Mouse (Mus musculus): ENCODE measurements at regions not wholly inside any gene's neighbourhood (a gene's known extent, or its start where the extent isn't known, plus 50 kb on each side); places are given as distances from the start of the nearest gene placed in this dataset.

DNA sequence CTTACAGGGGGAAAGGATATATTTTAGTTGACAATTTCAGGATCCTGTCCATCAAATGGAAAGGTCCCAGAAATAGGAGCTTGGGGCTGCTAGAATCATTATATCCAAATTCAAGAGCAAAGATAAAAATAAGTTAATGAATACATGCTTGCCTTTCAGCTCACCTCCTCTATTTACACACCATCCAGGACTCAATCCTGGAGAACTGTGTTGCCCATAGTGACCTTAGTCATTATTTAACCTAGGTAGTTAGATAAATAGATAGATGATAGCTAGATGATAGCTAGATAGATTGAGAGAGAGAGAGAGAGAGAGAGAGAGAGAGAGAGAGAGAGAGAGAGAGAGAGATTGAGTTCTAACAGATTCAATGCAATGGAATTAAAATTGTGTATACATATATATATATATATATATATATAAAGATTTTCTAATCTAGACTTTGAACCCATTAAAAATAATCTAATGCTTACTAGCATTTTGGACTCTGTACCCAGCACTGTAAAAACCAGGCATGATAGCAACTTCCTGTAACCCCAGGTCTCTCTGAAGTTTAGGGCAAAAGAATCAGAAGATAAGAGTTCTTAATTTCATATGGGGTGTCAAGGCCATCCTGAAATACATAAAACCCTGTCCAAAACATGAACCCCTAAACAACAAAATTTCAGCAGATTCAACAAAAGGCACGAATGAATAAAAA is 1329.5 kb upstream of the Dsel start:
- Histone ChIP-seq H3K4me2 (no peak overlapping the region), H3K36me3 (no peaks in the 10 kb centered on the region), H3K4me3 (replicated peaks) (no peak overlapping the region), H3K9ac (no peak overlapping the region), H3K9me3 (replicated peaks) (no peaks in the 10 kb centered on the region), H3K4me1 (no peaks in the 10 kb centered on the region), H3K27ac (no peak overlapping the region), H3K27me3 (no peaks in the 10 kb centered on the region)
- ATAC-seq (replicated peaks; ENCODE audit: low FRiP score) = no peak
- 61% methylated on average over 1 of the region's 1 CpGs for WGBS

DNA sequence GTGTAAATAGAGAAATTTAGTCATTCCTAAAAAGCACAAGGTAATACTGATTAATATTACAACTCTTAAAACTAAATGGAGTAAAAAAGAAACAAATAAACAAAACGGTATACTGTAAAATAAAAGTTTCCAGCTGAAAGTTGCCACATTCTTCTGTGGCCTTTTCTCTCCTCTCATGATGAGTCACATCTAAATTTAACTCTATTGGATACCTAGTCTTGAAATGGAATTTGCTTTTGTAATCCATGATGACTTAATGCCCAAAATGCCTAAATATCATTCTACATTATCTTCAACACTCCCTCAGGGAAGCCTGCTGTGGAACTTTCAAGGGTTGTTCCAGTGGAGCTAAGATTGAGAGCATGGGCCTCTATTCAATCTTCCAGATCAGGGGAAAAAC is 1298.5 kb upstream of the Dsel start:
- Histone ChIP-seq H3K36me3 (no peaks in the 10 kb centered on the region), H3K9ac (no peak overlapping the region), H3K4me2 (no peak overlapping the region), H3K4me3 (replicated peaks) (no peak overlapping the region), H3K9me3 (replicated peaks) (no peaks in the 10 kb centered on the region), H3K4me1 (no peaks in the 10 kb centered on the region), H3K27me3 (no peaks in the 10 kb centered on the region), H3K27ac (no peak overlapping the region)
- WGBS = 88% methylated on average over 1 of the region's 1 CpGs
- no peak for ATAC-seq (replicated peaks; ENCODE audit: low FRiP score)

Data from kidney, embryonic 15.5 days (tissue).